ENCODE assay signal across 20 mouse cellular contexts in the genomic region with DNA sequence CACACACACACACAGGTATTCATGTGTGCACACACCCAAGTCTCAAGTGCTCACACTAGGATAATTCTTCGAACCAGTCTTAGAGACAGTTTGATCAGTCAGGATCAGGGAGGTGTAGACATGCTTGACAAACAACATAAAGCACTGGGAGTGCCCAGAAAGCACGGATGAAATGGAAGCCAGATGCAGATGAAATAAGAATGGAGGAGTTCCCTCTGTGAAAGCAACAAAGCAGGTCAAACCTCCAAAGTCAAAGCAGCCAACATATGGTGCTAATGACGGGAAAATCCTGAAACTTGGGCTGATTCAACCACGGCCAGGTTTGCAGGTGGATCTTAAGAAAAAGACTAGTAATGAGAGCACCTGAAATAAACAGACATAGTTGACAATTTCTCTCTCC.
"Had no signal": no experiment of that assay in that cellular context is flagged by ENCODE, and none has a peak within 500 bp of the region (broad histone marks: within the 10 kb centered on the region; RNA-seq: fewer than 3 reads in every experiment).

No protein-coding gene starts in this region.

- H3K4me3 ChIP-seq: lung, embryonic 15.5 days; megakaryocyte, embryonic 14.5 days; midbrain, embryonic 13.5 days; midbrain, embryonic 15.5 days; neural tube, embryonic 12.5 days had no signal

- DNase-seq: liver, postnatal 0 days; lung, adult 2 months; lung, postnatal 14 days; lung, postnatal 36 days; retina, postnatal 1 day; right cerebral cortex, adult 18-20 months; right cerebral cortex, postnatal 25 days; right cerebral cortex, postnatal 4 days; spleen, adult 18-20 months; thymus, adult 18-20 months; thymus, postnatal 14 days; thymus, postnatal 36 days had no signal

- ATAC-seq: liver, postnatal 0 days; lung, postnatal 0 days; midbrain, embryonic 13.5 days; midbrain, embryonic 15.5 days had no signal

- H3K9ac ChIP-seq: liver, postnatal 0 days; lung, embryonic 15.5 days; midbrain, embryonic 13.5 days; midbrain, embryonic 15.5 days; neural tube, embryonic 12.5 days had no signal

- H3K27ac ChIP-seq: lung, embryonic 15.5 days; macrophage; midbrain, embryonic 13.5 days; midbrain, embryonic 15.5 days; neural tube, embryonic 12.5 days had no signal

- H3K27me3 ChIP-seq: lung, embryonic 15.5 days; megakaryocyte, embryonic 14.5 days; midbrain, embryonic 13.5 days; midbrain, embryonic 15.5 days; neural tube, embryonic 12.5 days had no signal

- H3K4me1 ChIP-seq: megakaryocyte, embryonic 14.5 days; midbrain, embryonic 13.5 days; midbrain, embryonic 15.5 days; neural tube, embryonic 12.5 days had no signal

- H3K4me2 ChIP-seq: lung, embryonic 15.5 days; midbrain, embryonic 11.5 days; midbrain, embryonic 13.5 days; midbrain, embryonic 15.5 days; neural tube, embryonic 12.5 days had no signal

- H3K36me3 ChIP-seq: lung, embryonic 15.5 days; midbrain, embryonic 13.5 days; midbrain, embryonic 15.5 days; neural tube, embryonic 12.5 days had no signal

- H3K9me3 ChIP-seq: lung, embryonic 15.5 days; midbrain, embryonic 13.5 days; midbrain, embryonic 15.5 days; neural tube, embryonic 12.5 days had no signal
